Mouse (Mus musculus): Measurements from ENCODE around the gene Tchhl1. TPM values are rescaled to one million over a fixed set of nuclear protein-coding genes. Genes with fewer than 3 reads are reported as not detected.
"Not testable (repeated sequence)": the region's sequence is repeated elsewhere in the genome, so short reads cannot be mapped to it uniquely, and the experiment has no call there.

Tchhl1 gene
- polyA plus RNA-seq, 1 experiment, result not detected

GRCm38 (mm10) chr3:93469629-93470028 is 1.1 kb downstream of the Tchhl1 start:
- DNase-seq (ENCODE audit: low read depth), result no peak
- TF ChIP-seq CTCF (IDR thresholded peaks at IDR 0.05; ENCODE audit: borderline replicate concordance, extremely low read depth, insufficient read depth, insufficient read length) (no peak), POLR2A (IDR thresholded peaks at IDR 0.05; ENCODE audit: borderline replicate concordance, extremely low read depth, insufficient read depth, insufficient read length, poor library complexity, severe bottlenecking) (no peak)

- no peak for TF ChIP-seq POLR2A (IDR thresholded peaks at IDR 0.05; ENCODE audit: borderline replicate concordance, extremely low read depth, insufficient read depth, insufficient read length, poor library complexity, severe bottlenecking)
- no peak for TF ChIP-seq CTCF (IDR thresholded peaks at IDR 0.05; ENCODE audit: borderline replicate concordance, extremely low read depth, insufficient read depth, insufficient read length)
- DNase-seq (ENCODE audit: low read depth), result no peak
Observed at GRCm38 (mm10) chr3:93480053-93480452, 11.5 kb downstream of the Tchhl1 start.

- no peak for DNase-seq (ENCODE audit: low read depth)
- TF ChIP-seq POLR2A (IDR thresholded peaks at IDR 0.05; ENCODE audit: borderline replicate concordance, extremely low read depth, insufficient read depth, insufficient read length, poor library complexity, severe bottlenecking), result no peak
- no peak for TF ChIP-seq CTCF (IDR thresholded peaks at IDR 0.05; ENCODE audit: borderline replicate concordance, extremely low read depth, insufficient read depth, insufficient read length)
Observed at GRCm38 (mm10) chr3:93481982-93482616, 13.5 kb downstream of the Tchhl1 start.

- TF ChIP-seq CTCF (IDR thresholded peaks at IDR 0.05; ENCODE audit: borderline replicate concordance, extremely low read depth, insufficient read depth, insufficient read length) (no peak), POLR2A (IDR thresholded peaks at IDR 0.05; ENCODE audit: borderline replicate concordance, extremely low read depth, insufficient read depth, insufficient read length, poor library complexity, severe bottlenecking) (no peak)
- no peak for DNase-seq (ENCODE audit: low read depth)
Observed at GRCm38 (mm10) chr3:93485611-93486010, 17.1 kb downstream of the Tchhl1 start.

GRCm38 (mm10) chr3:93488541-93488940 is 20.0 kb downstream of the Tchhl1 start:
- TF ChIP-seq CTCF (IDR thresholded peaks at IDR 0.05; ENCODE audit: borderline replicate concordance, extremely low read depth, insufficient read depth, insufficient read length), result no peak
- DNase-seq (ENCODE audit: low read depth), result no peak

DNA sequence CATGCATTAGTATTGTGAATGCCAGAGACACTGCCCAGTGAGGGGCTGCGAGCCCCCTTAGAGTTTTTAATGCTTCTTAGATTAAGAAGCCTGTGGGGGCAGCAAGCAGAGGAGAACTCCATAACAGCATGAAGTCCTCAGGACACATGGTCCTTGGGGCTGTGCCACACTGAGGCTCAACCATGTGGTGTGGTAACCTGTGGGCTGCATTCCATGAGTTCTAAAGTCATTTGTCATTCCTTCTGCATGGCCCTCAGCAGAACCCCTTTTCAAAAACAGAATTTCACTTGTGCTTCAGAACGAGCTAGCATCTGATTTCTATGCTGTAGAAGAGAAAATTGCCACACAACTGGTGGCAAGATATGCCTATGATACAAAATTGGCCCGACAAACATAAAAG is 23.6 kb downstream of the Tchhl1 start:
- no peak for DNase-seq (ENCODE audit: low read depth)
- TF ChIP-seq CTCF (IDR thresholded peaks at IDR 0.05; ENCODE audit: borderline replicate concordance, extremely low read depth, insufficient read depth, insufficient read length) (no peak), POLR2A (IDR thresholded peaks at IDR 0.05; ENCODE audit: borderline replicate concordance, extremely low read depth, insufficient read depth, insufficient read length, poor library complexity, severe bottlenecking) (no peak)

DNA sequence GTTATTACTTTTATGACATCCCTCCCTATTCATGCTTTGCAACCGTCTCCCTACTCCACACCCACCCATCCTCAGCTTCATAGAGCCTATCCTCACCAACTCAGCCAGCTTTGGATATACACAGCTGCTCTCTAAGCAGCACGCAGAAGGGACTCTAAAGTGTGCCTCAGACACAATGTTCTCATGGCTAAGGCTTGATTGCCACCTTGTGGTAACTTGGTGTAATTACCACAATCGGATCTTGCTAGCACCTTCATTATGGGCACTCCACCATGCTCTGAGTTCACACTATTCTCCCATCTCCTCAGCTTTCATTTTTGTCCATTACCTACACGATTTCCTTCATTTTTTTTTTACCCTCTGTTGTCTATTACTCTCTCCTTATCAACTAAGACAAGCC is 25.4 kb downstream of the Tchhl1 start:
- peak; percentile 77; the same call in 1 of the 2 replicates for TF ChIP-seq CTCF (IDR thresholded peaks at IDR 0.05; ENCODE audit: borderline replicate concordance, extremely low read depth, insufficient read depth, insufficient read length)
- TF ChIP-seq POLR2A (IDR thresholded peaks at IDR 0.05; ENCODE audit: borderline replicate concordance, extremely low read depth, insufficient read depth, insufficient read length, poor library complexity, severe bottlenecking), result no peak
- peak; percentile 91 for DNase-seq (ENCODE audit: low read depth)

DNA sequence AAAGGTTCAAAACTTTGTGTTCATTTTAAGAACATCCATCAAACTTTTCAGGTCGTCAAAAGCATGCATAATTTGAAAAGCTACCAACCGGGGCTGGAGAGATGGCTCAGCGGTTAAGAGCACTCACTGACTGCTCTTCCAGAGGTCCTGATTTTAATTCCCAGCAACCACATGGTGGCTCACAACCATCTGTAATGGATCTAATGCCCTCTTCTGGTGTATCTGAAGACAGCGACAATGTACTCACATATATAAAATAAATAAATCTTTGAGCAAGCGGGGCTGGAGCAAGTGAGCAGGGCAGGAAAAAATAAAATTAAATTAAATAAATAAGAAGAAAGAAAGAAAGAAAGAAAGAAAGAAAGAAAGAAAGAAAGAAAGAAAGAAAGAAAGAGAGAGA is 26.2 kb downstream of the Tchhl1 start:
- not testable (repeated sequence) for DNase-seq (ENCODE audit: low read depth)

DNA sequence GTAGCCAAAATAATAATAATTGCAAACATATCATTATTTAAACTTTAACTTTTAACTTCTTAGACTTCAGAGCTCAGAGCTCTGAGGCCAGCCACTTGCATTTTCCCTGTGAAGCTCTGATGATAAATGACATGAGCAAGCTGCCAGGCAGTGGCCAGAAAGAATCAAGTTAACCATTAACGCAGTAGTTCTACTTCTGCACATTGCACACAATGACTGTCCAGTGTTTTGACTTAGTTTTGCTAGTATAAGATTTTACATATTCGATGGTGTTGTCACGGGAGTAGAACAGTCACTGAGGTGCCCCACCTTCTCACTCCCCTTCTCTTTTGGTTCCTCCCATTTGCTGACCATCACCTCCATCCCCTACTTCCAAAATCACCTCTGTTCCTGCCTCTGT is 28.6 kb downstream of the Tchhl1 start:
- DNase-seq (ENCODE audit: low read depth), result no peak
- TF ChIP-seq CTCF (IDR thresholded peaks at IDR 0.05; ENCODE audit: borderline replicate concordance, extremely low read depth, insufficient read depth, insufficient read length), result no peak

DNA sequence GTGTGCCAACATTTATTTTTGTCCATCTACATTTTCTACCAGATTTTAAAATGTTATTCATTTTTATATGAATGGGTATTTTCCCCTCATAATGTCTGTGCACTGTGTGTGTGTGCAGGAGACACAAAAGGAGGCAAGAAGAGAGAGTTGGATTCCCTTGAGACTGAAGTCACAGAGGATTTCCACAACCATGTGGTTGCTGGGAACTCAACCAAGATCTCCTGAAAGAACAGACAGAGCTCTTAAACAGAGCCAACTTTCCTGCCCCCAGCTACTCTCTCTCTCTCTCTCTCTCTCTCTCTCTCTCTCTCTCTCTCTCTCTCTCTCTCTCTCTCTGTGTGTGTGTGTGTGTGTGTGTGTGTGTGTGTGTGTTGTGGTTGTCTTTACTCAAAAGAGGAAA is 30.6 kb downstream of the Tchhl1 start:
- no peak for TF ChIP-seq CTCF (IDR thresholded peaks at IDR 0.05; ENCODE audit: borderline replicate concordance, extremely low read depth, insufficient read depth, insufficient read length)
- no peak for DNase-seq (ENCODE audit: low read depth)

DNA sequence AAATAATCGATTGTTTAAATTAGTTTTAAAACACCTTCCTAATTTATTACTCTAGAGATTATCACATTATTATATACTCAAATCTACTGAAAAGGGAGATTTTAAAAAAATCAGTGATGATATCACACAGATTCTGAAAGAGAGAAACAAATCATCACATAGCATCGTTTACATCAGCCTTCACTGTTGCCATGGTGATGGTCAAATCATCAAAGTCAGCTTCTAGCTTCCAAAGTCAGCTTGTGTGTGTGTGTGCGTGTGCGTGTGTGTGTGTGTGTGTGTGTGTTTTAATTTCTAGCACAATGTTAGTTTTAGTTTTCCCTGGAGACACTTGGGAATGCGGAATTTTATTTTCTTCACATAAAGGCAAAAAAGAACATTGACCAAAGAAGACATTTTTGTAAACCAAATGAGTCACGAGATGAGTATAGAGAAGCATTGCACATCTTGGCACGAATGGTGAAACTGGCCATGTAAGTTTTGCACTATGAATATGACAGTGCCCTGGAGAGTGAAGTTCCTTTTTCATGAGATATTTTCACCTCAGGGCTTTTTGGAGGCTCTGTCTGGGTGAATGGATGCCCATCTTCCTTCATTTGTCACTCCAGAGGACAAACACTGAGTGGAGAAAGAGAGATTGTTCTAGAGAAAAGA is 36.1 kb downstream of the Tchhl1 start:
- TF ChIP-seq CTCF (IDR thresholded peaks at IDR 0.05; ENCODE audit: borderline replicate concordance, extremely low read depth, insufficient read depth, insufficient read length) (no peak), POLR2A (IDR thresholded peaks at IDR 0.05; ENCODE audit: borderline replicate concordance, extremely low read depth, insufficient read depth, insufficient read length, poor library complexity, severe bottlenecking) (no peak)
- DNase-seq (ENCODE audit: low read depth), result peak; percentile 25

GRCm38 (mm10) chr3:93505960-93506863 is 37.7 kb downstream of the Tchhl1 start:
- TF ChIP-seq CTCF (IDR thresholded peaks at IDR 0.05; ENCODE audit: borderline replicate concordance, extremely low read depth, insufficient read depth, insufficient read length) (no peak), POLR2A (IDR thresholded peaks at IDR 0.05; ENCODE audit: borderline replicate concordance, extremely low read depth, insufficient read depth, insufficient read length, poor library complexity, severe bottlenecking) (no peak)
- DNase-seq (ENCODE audit: low read depth), result no peak
